Mouse (Mus musculus): Measurements from ENCODE around the gene Slc4a1. TPM values are rescaled to one million over a fixed set of nuclear protein-coding genes. Genes with fewer than 3 reads are reported as not detected.

Slc4a1 gene
- 0.16 TPM for polyA plus RNA-seq (2014; fragmentation: Illumina TruSeq; extraction: RNeasy Lipid Tissue Mini Kit (QIAGEN cat#74804); ENCODE audit: low read depth, low replicate concordance)

GRCm38 (mm10) chr11:102366103-102366502 is at the start of gene Slc4a1:
TSS of gene Slc4a1 (minus strand) at chr11:102366203.

GRCm38 (mm10) chr11:102407834-102408215 is 41.8 kb upstream of the Slc4a1 start, which contains the start of gene Slc25a39:
TSS of gene Slc25a39 (minus strand) at chr11:102407946.

GRCm38 (mm10) chr11:102393238-102393634 is 27.2 kb upstream of the Slc4a1 start, which contains the start of gene Rundc3a:
TSS of gene Rundc3a (plus strand) at chr11:102393403.

DNA sequence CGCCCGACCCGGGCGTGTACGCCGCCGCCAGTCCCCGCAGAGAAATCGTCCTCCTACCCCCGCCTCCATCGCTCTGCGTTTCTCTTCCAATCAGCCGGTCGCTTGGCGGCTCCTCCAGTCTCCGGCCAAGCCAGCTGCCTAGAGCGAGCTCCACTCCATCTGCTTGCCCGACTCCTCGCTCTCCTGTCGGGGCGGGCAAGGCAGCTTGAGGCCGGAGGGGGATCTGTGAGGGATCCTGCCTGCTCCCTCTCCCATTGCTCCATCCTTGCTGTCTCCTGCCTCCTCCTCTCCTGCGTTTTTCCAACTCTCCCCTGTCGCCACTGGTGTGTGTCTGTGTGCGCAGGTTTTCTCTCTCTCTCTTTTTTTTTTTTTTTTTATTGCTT is 46.6 kb downstream of the Slc4a1 start, which contains the start of gene Ubtf:
Ubtf (minus strand) TSS at position 333 of the 383 bp plus-strand sequence.

Other genes with a start within 250 kb of the Slc4a1 start
- not detected for gene Nags, start 220.7 kb downstream of the Slc4a1 start, polyA plus RNA-seq (2014; fragmentation: Illumina TruSeq; extraction: RNeasy Lipid Tissue Mini Kit (QIAGEN cat#74804); ENCODE audit: low read depth, low replicate concordance)
- 13.3 TPM for gene Tmem101, start 209.8 kb downstream of the Slc4a1 start, polyA plus RNA-seq (2014; fragmentation: Illumina TruSeq; extraction: RNeasy Lipid Tissue Mini Kit (QIAGEN cat#74804); ENCODE audit: low read depth, low replicate concordance)
- gene Lsm12, start 180.9 kb downstream of the Slc4a1 start, polyA plus RNA-seq (2014; fragmentation: Illumina TruSeq; extraction: RNeasy Lipid Tissue Mini Kit (QIAGEN cat#74804); ENCODE audit: low read depth, low replicate concordance): 22.0 TPM
- 42.9 TPM for gene G6pc3, start 176.6 kb downstream of the Slc4a1 start, polyA plus RNA-seq (2014; fragmentation: Illumina TruSeq; extraction: RNeasy Lipid Tissue Mini Kit (QIAGEN cat#74804); ENCODE audit: low read depth, low replicate concordance)
- 100 TPM for gene Hdac5, start 136.0 kb downstream of the Slc4a1 start, polyA plus RNA-seq (2014; fragmentation: Illumina TruSeq; extraction: RNeasy Lipid Tissue Mini Kit (QIAGEN cat#74804); ENCODE audit: low read depth, low replicate concordance)
- gene BC030867, start 117.3 kb downstream of the Slc4a1 start, polyA plus RNA-seq (2014; fragmentation: Illumina TruSeq; extraction: RNeasy Lipid Tissue Mini Kit (QIAGEN cat#74804); ENCODE audit: low read depth, low replicate concordance): 0.45 TPM
- gene Asb16, start 97.5 kb downstream of the Slc4a1 start, polyA plus RNA-seq (2014; fragmentation: Illumina TruSeq; extraction: RNeasy Lipid Tissue Mini Kit (QIAGEN cat#74804); ENCODE audit: low read depth, low replicate concordance): 0.86 TPM
- 33.1 TPM for gene Tmub2, start 81.3 kb downstream of the Slc4a1 start, polyA plus RNA-seq (2014; fragmentation: Illumina TruSeq; extraction: RNeasy Lipid Tissue Mini Kit (QIAGEN cat#74804); ENCODE audit: low read depth, low replicate concordance)
- 19.8 TPM for gene Atxn7l3, start 69.6 kb downstream of the Slc4a1 start, polyA plus RNA-seq (2014; fragmentation: Illumina TruSeq; extraction: RNeasy Lipid Tissue Mini Kit (QIAGEN cat#74804); ENCODE audit: low read depth, low replicate concordance)
- 59.2 TPM for gene Ubtf, start 46.5 kb downstream of the Slc4a1 start, polyA plus RNA-seq (2014; fragmentation: Illumina TruSeq; extraction: RNeasy Lipid Tissue Mini Kit (QIAGEN cat#74804); ENCODE audit: low read depth, low replicate concordance)
- not detected for gene Rundc3a, start 27.2 kb upstream of the Slc4a1 start, polyA plus RNA-seq (2014; fragmentation: Illumina TruSeq; extraction: RNeasy Lipid Tissue Mini Kit (QIAGEN cat#74804); ENCODE audit: low read depth, low replicate concordance)
- gene Slc25a39, start 41.7 kb upstream of the Slc4a1 start, polyA plus RNA-seq (2014; fragmentation: Illumina TruSeq; extraction: RNeasy Lipid Tissue Mini Kit (QIAGEN cat#74804); ENCODE audit: low read depth, low replicate concordance): 144 TPM
- gene Grn, start 64.1 kb upstream of the Slc4a1 start, polyA plus RNA-seq (2014; fragmentation: Illumina TruSeq; extraction: RNeasy Lipid Tissue Mini Kit (QIAGEN cat#74804); ENCODE audit: low read depth, low replicate concordance): 86.1 TPM
- 1.7 TPM for gene Fam171a2, start 81.5 kb upstream of the Slc4a1 start, polyA plus RNA-seq (2014; fragmentation: Illumina TruSeq; extraction: RNeasy Lipid Tissue Mini Kit (QIAGEN cat#74804); ENCODE audit: low read depth, low replicate concordance)
- 1.6 TPM for gene Itga2b, start 103.9 kb upstream of the Slc4a1 start, polyA plus RNA-seq (2014; fragmentation: Illumina TruSeq; extraction: RNeasy Lipid Tissue Mini Kit (QIAGEN cat#74804); ENCODE audit: low read depth, low replicate concordance)
- gene Gpatch8, start 190.2 kb upstream of the Slc4a1 start, polyA plus RNA-seq (2014; fragmentation: Illumina TruSeq; extraction: RNeasy Lipid Tissue Mini Kit (QIAGEN cat#74804); ENCODE audit: low read depth, low replicate concordance): 19.1 TPM
- 7.1 TPM for gene Gm11627, start 213.3 kb upstream of the Slc4a1 start, polyA plus RNA-seq (2014; fragmentation: Illumina TruSeq; extraction: RNeasy Lipid Tissue Mini Kit (QIAGEN cat#74804); ENCODE audit: low read depth, low replicate concordance)
- gene Fzd2, start 238.2 kb upstream of the Slc4a1 start, polyA plus RNA-seq (2014; fragmentation: Illumina TruSeq; extraction: RNeasy Lipid Tissue Mini Kit (QIAGEN cat#74804); ENCODE audit: low read depth, low replicate concordance): 3.2 TPM